Mouse (Mus musculus) erythroblast, embryonic 14.5 days (primary cell): ENCODE data around the gene Kiss1r.

Experiments used
- GATA1 ChIP-seq: IDR thresholded peaks from 2 replicates; pipeline ENCODE4 v1.6.1; 2012; ENCODE audit warnings: low read length, inconsistent platforms, mixed read lengths
- TAL1 ChIP-seq: IDR thresholded peaks from 3 replicates; pipeline ENCODE4 v1.6.1; 2012; ENCODE audit warnings: low read length, inconsistent platforms, mixed read lengths

- TF ChIP-seq TAL1: no peak
- TF ChIP-seq GATA1: no peak
Measured at GRCm38 (mm10) chr10:79912412-79912811, 4.4 kb upstream of the Kiss1r start.
